Mouse (Mus musculus): ENCODE results near the gene Pdzd8. TPM values are rescaled to one million over a fixed set of nuclear protein-coding genes. Genes with fewer than 3 reads are reported as not detected.
A peak's percentile ranks its signal among the peaks of the same experiment; 100 is the strongest.

Pdzd8 gene
- polyA plus RNA-seq, 1 experiment from 2014 or later, result 16.8 TPM

- no peaks in the 10 kb centered on the region for H3K36me3 ChIP-seq
- no peaks in the 10 kb centered on the region for H3K9me3 ChIP-seq
- peaks cover 6% of the 10 kb centered on the region; the same call in 1 of the 2 replicates for H3K4me1 ChIP-seq (replicated peaks)
- H3K4me3 ChIP-seq (replicated peaks), result no peak overlapping the region
- WGBS, result 10% methylated on average over 5 of the region's 5 CpGs
- H3K9ac ChIP-seq (replicated peaks), result no peak overlapping the region
- peaks cover 7% of the 10 kb centered on the region; the same call in 1 of the 2 replicates for H3K27me3 ChIP-seq
- H3K4me2 ChIP-seq, result no peak overlapping the region
- peak overlapping the region; percentile 23; the same call in 1 of the 2 replicates for H3K27ac ChIP-seq
- no peak for ATAC-seq (ENCODE audit: insufficient number of reproducible peaks, insufficient read depth, low FRiP score, low TSS enrichment, low read depth)
Observed at GRCm38 (mm10) chr19:59267417-59267963, 78.1 kb downstream of the Pdzd8 start.

GRCm38 (mm10) chr19:59265907-59266306 is 79.7 kb downstream of the Pdzd8 start:
- 74% methylated on average over 6 of the region's 6 CpGs for WGBS

GRCm38 (mm10) chr19:59264838-59265532 is 80.6 kb downstream of the Pdzd8 start:
- peaks cover 21% of the 10 kb centered on the region for H3K4me1 ChIP-seq (replicated peaks)
- ATAC-seq (ENCODE audit: insufficient number of reproducible peaks, insufficient read depth, low FRiP score, low TSS enrichment, low read depth), result no peak
- no peaks in the 10 kb centered on the region for H3K9me3 ChIP-seq
- no peak overlapping the region for H3K27ac ChIP-seq
- H3K27me3 ChIP-seq, result peaks cover 31% of the 10 kb centered on the region
- no peaks in the 10 kb centered on the region for H3K36me3 ChIP-seq
- 74% methylated on average over 9 of the region's 9 CpGs for WGBS
- H3K4me2 ChIP-seq, result no peak overlapping the region
- H3K9ac ChIP-seq (replicated peaks), result no peak overlapping the region
- H3K4me3 ChIP-seq (replicated peaks), result no peak overlapping the region

More at GRCm38 (mm10) chr19:59265907-59266306, 79.7 kb downstream of the Pdzd8 start:
- Histone ChIP-seq H3K9me3 (no peaks in the 10 kb centered on the region), H3K27ac (no peak overlapping the region), H3K9ac (replicated peaks) (no peak overlapping the region), H3K36me3 (no peaks in the 10 kb centered on the region), H3K4me1 (replicated peaks) (peaks cover 12% of the 10 kb centered on the region), H3K4me3 (replicated peaks) (no peak overlapping the region), H3K4me2 (no peak overlapping the region), H3K27me3 (peaks cover 22% of the 10 kb centered on the region)
- no peak for ATAC-seq (ENCODE audit: insufficient number of reproducible peaks, insufficient read depth, low FRiP score, low TSS enrichment, low read depth)

GRCm38 (mm10) chr19:59263171-59263570 is 82.4 kb downstream of the Pdzd8 start:
- H3K9me3 ChIP-seq, result no peaks in the 10 kb centered on the region
- 88% methylated on average over 9 of the region's 9 CpGs for WGBS

GRCm38 (mm10) chr19:59261604-59262003 is 84.0 kb downstream of the Pdzd8 start:
- no peaks in the 10 kb centered on the region for H3K9me3 ChIP-seq
- no peak overlapping the region for H3K27ac ChIP-seq
- peak overlapping the region; percentile 48; the same call in 1 of the 2 replicates for H3K4me3 ChIP-seq (replicated peaks)
- no peak overlapping the region for H3K9ac ChIP-seq (replicated peaks)
- ATAC-seq (ENCODE audit: insufficient number of reproducible peaks, insufficient read depth, low FRiP score, low TSS enrichment, low read depth), result no peak
- peaks cover 35% of the 10 kb centered on the region for H3K27me3 ChIP-seq
- WGBS, result 64% methylated on average over 7 of the region's 7 CpGs
- H3K4me2 ChIP-seq, result peak overlapping the region; percentile 77
- peaks cover 22% of the 10 kb centered on the region for H3K4me1 ChIP-seq (replicated peaks)
- no peaks in the 10 kb centered on the region for H3K36me3 ChIP-seq

More at GRCm38 (mm10) chr19:59263171-59263570, 82.4 kb downstream of the Pdzd8 start:
- no peak for ATAC-seq (ENCODE audit: insufficient number of reproducible peaks, insufficient read depth, low FRiP score, low TSS enrichment, low read depth)
- H3K4me3 ChIP-seq (replicated peaks), result no peak overlapping the region
- no peak overlapping the region for H3K27ac ChIP-seq
- H3K9ac ChIP-seq (replicated peaks), result no peak overlapping the region
- peaks cover 35% of the 10 kb centered on the region for H3K27me3 ChIP-seq
- H3K4me1 ChIP-seq (replicated peaks), result peaks cover 28% of the 10 kb centered on the region
- no peak overlapping the region for H3K4me2 ChIP-seq
- no peaks in the 10 kb centered on the region for H3K36me3 ChIP-seq

GRCm38 (mm10) chr19:59260718-59261442 is 84.7 kb downstream of the Pdzd8 start, which contains the start of gene Slc18a2:
Gene Slc18a2 (plus strand): TSS chr19:59260896.
- H3K27ac ChIP-seq, result no peak within 1 kb of the TSS

GRCm38 (mm10) chr19:59259633-59260032 is 85.9 kb downstream of the Pdzd8 start:
- H3K27me3 ChIP-seq, result peaks cover 33% of the 10 kb centered on the region
- no peaks in the 10 kb centered on the region for H3K9me3 ChIP-seq
- no peak overlapping the region for H3K9ac ChIP-seq (replicated peaks)
- no peak for ATAC-seq (ENCODE audit: insufficient number of reproducible peaks, insufficient read depth, low FRiP score, low TSS enrichment, low read depth)
- peaks cover 22% of the 10 kb centered on the region for H3K4me1 ChIP-seq (replicated peaks)
- no peak overlapping the region for H3K4me3 ChIP-seq (replicated peaks)
- no peak overlapping the region for H3K4me2 ChIP-seq
- no peak overlapping the region for H3K27ac ChIP-seq
- H3K36me3 ChIP-seq, result no peaks in the 10 kb centered on the region
- 26% methylated on average over 5 of the region's 5 CpGs for WGBS

More at GRCm38 (mm10) chr19:59260718-59261442, 84.7 kb downstream of the Pdzd8 start, which contains the start of gene Slc18a2:
- Histone ChIP-seq H3K9me3 (no peaks in the 10 kb centered on the region), H3K4me2 (peak within 1 kb of the TSS; percentile 77), H3K36me3 (no peaks in the 10 kb centered on the region), H3K4me3 (replicated peaks) (peak within 1 kb of the TSS; percentile 48), H3K9ac (replicated peaks) (peak within 1 kb of the TSS; percentile 50), H3K27me3 (peaks cover 35% of the 10 kb centered on the region), H3K4me1 (replicated peaks) (peaks cover 22% of the 10 kb centered on the region)
- peak; percentile 76; the same call in 1 of the 2 replicates for ATAC-seq (ENCODE audit: insufficient number of reproducible peaks, insufficient read depth, low FRiP score, low TSS enrichment, low read depth)
- under 1% methylated on average over 55 of the region's 55 CpGs for WGBS

GRCm38 (mm10) chr19:59252651-59253050 is 92.9 kb downstream of the Pdzd8 start:
- Histone ChIP-seq H3K4me2 (no peak overlapping the region), H3K27ac (no peak overlapping the region), H3K36me3 (no peaks in the 10 kb centered on the region), H3K9ac (replicated peaks) (no peak overlapping the region), H3K4me3 (replicated peaks) (no peak overlapping the region), H3K9me3 (no peaks in the 10 kb centered on the region), H3K27me3 (no peaks in the 10 kb centered on the region), H3K4me1 (replicated peaks) (no peaks in the 10 kb centered on the region)
- no peak for ATAC-seq (ENCODE audit: insufficient number of reproducible peaks, insufficient read depth, low FRiP score, low TSS enrichment, low read depth)
- WGBS, result 60% methylated on average over 2 of the region's 2 CpGs

- no peak overlapping the region for H3K4me2 ChIP-seq
- 75% methylated on average over 11 of the region's 11 CpGs for WGBS
- H3K4me1 ChIP-seq (replicated peaks), result no peaks in the 10 kb centered on the region
- no peaks in the 10 kb centered on the region for H3K36me3 ChIP-seq
- H3K9ac ChIP-seq (replicated peaks), result no peak overlapping the region
- no peaks in the 10 kb centered on the region for H3K9me3 ChIP-seq
- no peaks in the 10 kb centered on the region for H3K27me3 ChIP-seq
- H3K4me3 ChIP-seq (replicated peaks), result no peak overlapping the region
- no peak for ATAC-seq (ENCODE audit: insufficient number of reproducible peaks, insufficient read depth, low FRiP score, low TSS enrichment, low read depth)
- no peak overlapping the region for H3K27ac ChIP-seq
Observed at GRCm38 (mm10) chr19:59248553-59249286, 96.9 kb downstream of the Pdzd8 start.

GRCm38 (mm10) chr19:59248144-59248543 is 97.4 kb downstream of the Pdzd8 start:
- Histone ChIP-seq H3K9me3 (no peaks in the 10 kb centered on the region), H3K27ac (no peak overlapping the region), H3K4me1 (replicated peaks) (no peaks in the 10 kb centered on the region), H3K4me2 (no peak overlapping the region), H3K9ac (replicated peaks) (no peak overlapping the region), H3K27me3 (no peaks in the 10 kb centered on the region), H3K36me3 (no peaks in the 10 kb centered on the region), H3K4me3 (replicated peaks) (no peak overlapping the region)
- WGBS, result 81% methylated on average over 4 of the region's 4 CpGs
- ATAC-seq (ENCODE audit: insufficient number of reproducible peaks, insufficient read depth, low FRiP score, low TSS enrichment, low read depth), result no peak

All from limb, embryonic 12.5 days (tissue).